ENCODE assay signal across 12 mouse cellular contexts in the genomic region with DNA sequence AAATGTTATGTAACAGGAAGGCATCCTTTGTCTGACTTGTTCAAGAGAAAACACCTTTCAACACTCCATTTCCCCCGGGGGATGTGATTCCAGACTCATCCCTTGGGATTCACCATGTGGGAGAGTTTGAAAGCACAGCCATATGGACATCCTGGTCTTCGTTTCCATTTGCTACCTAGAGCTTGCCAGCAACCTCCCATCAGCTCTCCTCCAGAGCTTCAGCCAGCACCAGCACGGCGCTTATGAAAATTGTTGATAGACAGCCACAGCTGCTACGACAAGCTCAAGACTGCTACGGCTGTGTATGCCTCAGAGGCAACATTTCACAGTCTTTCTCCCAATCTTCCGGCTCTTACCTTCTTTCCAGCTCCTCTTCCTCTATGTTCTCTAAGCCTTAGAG.
DNase-seq lines count a peak whose midpoint lies in the region; ATAC-seq lines count a peak whose summit lies in the region.
"Had no signal": no experiment of that assay in that cellular context is flagged by ENCODE, and none has a peak within 500 bp of the region (broad histone marks: within the 10 kb centered on the region; RNA-seq: fewer than 3 reads in every experiment).

No protein-coding gene starts in this region.

- no peak overlapping the region for H3K4me3 ChIP-seq in embryonic facial prominence, embryonic 14.5 days (ENCODE audit: low read depth, low read length)
- H3K4me3 ChIP-seq in embryonic facial prominence, embryonic 10.5 days: no peak overlapping the region
- no peak overlapping the region for H3K4me3 ChIP-seq in heart, embryonic 10.5 days
- H3K4me3 ChIP-seq: hindbrain, embryonic 15.5 days; liver, embryonic 13.5 days had no signal

- H3K9me3 ChIP-seq in embryonic facial prominence, embryonic 14.5 days (ENCODE audit: control insufficient read depth, low read length): no peaks in the 10 kb centered on the region
- H3K9me3 ChIP-seq in embryonic facial prominence, embryonic 10.5 days: no peaks in the 10 kb centered on the region
- no peaks in the 10 kb centered on the region for H3K9me3 ChIP-seq in heart, embryonic 10.5 days
- H3K9me3 ChIP-seq: hindbrain, embryonic 15.5 days; liver, embryonic 13.5 days had no signal

- DNase-seq in embryonic facial prominence, embryonic 14.5 days (ENCODE audit: low spot score): peak; percentile 77
- no peak for DNase-seq in embryonic facial prominence, embryonic 10.5 days (ENCODE audit: low spot score)
- DNase-seq in heart, postnatal 10 days: peak; percentile 29 to 39
- no peak for DNase-seq in heart, embryonic 10.5 days (ENCODE audit: low spot score)
- DNase-seq in heart, postnatal 14 days: peak; percentile 10 to 13
- peak; percentile 26 to 42 for DNase-seq in right cerebral cortex, postnatal 10 days (ENCODE audit: low spot score in 2 of 2)
- no peak for DNase-seq in retina, postnatal 1 day
- no peak for DNase-seq in testis, postnatal 14 days (ENCODE audit: low spot score)
- DNase-seq: adrenal gland, postnatal 36 days; kidney, postnatal 14 days; liver, embryonic 13.5 days had no signal

- no peak overlapping the region for H3K4me2 ChIP-seq in embryonic facial prominence, embryonic 14.5 days (ENCODE audit: low read depth, low read length)
- H3K4me2 ChIP-seq: hindbrain, embryonic 15.5 days; liver, embryonic 13.5 days had no signal

- 0 out of 2 replicates have a peak, but pooled peaks cover 7% of the 10 kb centered on the region for H3K4me1 ChIP-seq in embryonic facial prominence, embryonic 14.5 days (ENCODE audit: control insufficient read depth, insufficient read depth, low read length)
- H3K4me1 ChIP-seq in embryonic facial prominence, embryonic 10.5 days: peaks cover 22% of the 10 kb centered on the region
- H3K4me1 ChIP-seq in heart, embryonic 10.5 days: peaks cover 11% of the 10 kb centered on the region
- H3K4me1 ChIP-seq: hindbrain, embryonic 15.5 days had no signal

- intact Hi-C loops in heart, postnatal 10 days (cut with DNase I): no loop called here
- intact Hi-C loops in heart, postnatal 14 days (cut with DNase I): no loop called here

- no peak overlapping the region for H3K9ac ChIP-seq in embryonic facial prominence, embryonic 14.5 days (ENCODE audit: low read depth, low read length)
- H3K9ac ChIP-seq: hindbrain, embryonic 15.5 days; liver, embryonic 13.5 days had no signal

- WGBS in embryonic facial prominence, embryonic 14.5 days: 54% methylated on average over 7 of the region's 7 CpGs
- WGBS in embryonic facial prominence, embryonic 10.5 days: 77% methylated on average over 7 of the region's 7 CpGs
- 82% methylated on average over 7 of the region's 7 CpGs for WGBS in heart, embryonic 10.5 days

- no peak overlapping the region for H3K27ac ChIP-seq in embryonic facial prominence, embryonic 14.5 days (replicated peaks; ENCODE audit: low read depth, low read length)
- no peak overlapping the region; the same call in 1 of the 2 replicates for H3K27ac ChIP-seq in embryonic facial prominence, embryonic 10.5 days (replicated peaks)
- no peak overlapping the region for H3K27ac ChIP-seq in heart, embryonic 10.5 days
- H3K27ac ChIP-seq: hindbrain, embryonic 15.5 days; liver, embryonic 13.5 days had no signal

- no peaks in the 10 kb centered on the region for H3K27me3 ChIP-seq in embryonic facial prominence, embryonic 14.5 days (replicated peaks; ENCODE audit: control insufficient read depth, insufficient read depth, low read length)
- H3K27me3 ChIP-seq in embryonic facial prominence, embryonic 10.5 days (replicated peaks; ENCODE audit: low read depth, poor library complexity, severe bottlenecking): peaks cover 6% of the 10 kb centered on the region
- H3K27me3 ChIP-seq in heart, embryonic 10.5 days (ENCODE audit: insufficient read depth, poor library complexity, severe bottlenecking): no peaks in the 10 kb centered on the region
- H3K27me3 ChIP-seq: hindbrain, embryonic 15.5 days; liver, embryonic 13.5 days had no signal

- H3K36me3 ChIP-seq in embryonic facial prominence, embryonic 14.5 days (ENCODE audit: control insufficient read depth, insufficient read depth, low read length): no peaks in the 10 kb centered on the region
- no peaks in the 10 kb centered on the region for H3K36me3 ChIP-seq in embryonic facial prominence, embryonic 10.5 days (replicated peaks)
- H3K36me3 ChIP-seq in heart, embryonic 10.5 days: no peaks in the 10 kb centered on the region
- H3K36me3 ChIP-seq: hindbrain, embryonic 15.5 days; liver, embryonic 13.5 days had no signal

- ATAC-seq in embryonic facial prominence, embryonic 14.5 days (ENCODE audit: low read depth): 0 out of 2 replicates have a peak, but pooled peaks have one; percentile 33

Comparison
In these comparisons a context has a peak if more than half of its experiments do, and no peak if none do; other contexts are left out.
1. DNase-seq: peak in embryonic facial prominence, embryonic 14.5 days (single experiment), heart, postnatal 10 days (2 of 2), heart, postnatal 14 days (2 of 2) and right cerebral cortex, postnatal 10 days (2 of 2); none in embryonic facial prominence, embryonic 10.5 days (single experiment), heart, embryonic 10.5 days (single experiment), retina, postnatal 1 day (single experiment) and testis, postnatal 14 days (single experiment).